29 mouse cellular contexts compared by ENCODE assay signal in the genomic region with DNA sequence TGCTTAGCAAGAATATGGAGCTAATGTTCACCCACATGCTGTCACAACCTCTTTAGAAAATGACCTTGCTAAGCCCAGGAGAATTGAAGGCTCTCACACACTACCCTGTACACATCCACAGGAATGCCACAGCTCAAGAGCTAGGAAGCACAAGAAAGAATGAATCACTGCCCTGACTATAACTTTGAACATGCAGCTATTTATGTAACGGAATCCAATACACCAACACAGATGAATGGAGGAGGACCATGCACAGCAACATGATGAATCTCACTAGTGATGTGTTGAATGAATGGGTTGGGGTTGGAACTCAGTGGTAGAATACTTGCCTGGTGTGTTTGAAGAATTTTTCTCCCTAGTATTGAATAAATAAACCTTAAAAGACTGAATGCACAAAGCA.
DNase-seq lines count a peak whose midpoint lies in the region; ATAC-seq lines count a peak whose summit lies in the region.
"Had no signal": no experiment of that assay in that cellular context is flagged by ENCODE, and none has a peak within 500 bp of the region (broad histone marks: within the 10 kb centered on the region; RNA-seq: fewer than 3 reads in every experiment).

No protein-coding gene starts in this region.

- H3K4me3 ChIP-seq in heart, embryonic 14.5 days (ENCODE audit: control insufficient read depth in 1 of 2, insufficient read depth in 1 of 2, low read depth in 1 of 2, low read length in 2 of 2), result no peak overlapping the region
- H3K4me3 ChIP-seq: hindbrain, embryonic 10.5 days; hindbrain, embryonic 13.5 days; intestine, embryonic 15.5 days had no signal

- no peak overlapping the region for H3K9ac ChIP-seq in heart, embryonic 14.5 days (ENCODE audit: low read length)
- H3K9ac ChIP-seq: forebrain, postnatal 0 days; hindbrain, embryonic 13.5 days; intestine, embryonic 15.5 days had no signal

- H3K27me3 ChIP-seq in heart, embryonic 14.5 days (ENCODE audit: control insufficient read depth, insufficient read depth, low read length), result no peaks in the 10 kb centered on the region
- H3K27me3 ChIP-seq: CH12.LX; hindbrain, embryonic 13.5 days; intestine, embryonic 15.5 days had no signal

- DNase-seq in frontal cortex, postnatal 10 days (ENCODE audit: low spot score in 2 of 2), result no peak
- DNase-seq in heart, adult 11 months, result no peak
- peak; percentile 75 for DNase-seq in 3T3-L1 (ENCODE audit: low read depth, low spot score)
- peak; percentile 68 for DNase-seq in brain, adult 2 months (ENCODE audit: low read depth, low spot score)
- DNase-seq in gastrocnemius, postnatal 14 days, result no peak
- DNase-seq in retina, postnatal 1 day, result no peak
- DNase-seq: adrenal gland, adult 8-10 months; adrenal gland, postnatal 25 days; B cell, adult 2 months; cerebellum, adult 18-20 months; cerebellum, adult 9-10 months; cerebellum, postnatal 14 days; forebrain, postnatal 0 days; gastrocnemius, postnatal 10 days; heart, adult 18-20 months; heart, postnatal 36 days; kidney, adult 11 months; kidney, adult 8-10 months had no signal

- intact Hi-C loops in gastrocnemius, postnatal 14 days (cut with DNase I; ENCODE audit: low total_unique reads), result no loop called here

- H3K4me1 ChIP-seq in heart, embryonic 14.5 days (ENCODE audit: control insufficient read depth in 2 of 2, insufficient read depth in 2 of 2, low read length in 2 of 2), result peaks cover 22 to 45% of the 10 kb centered on the region in 2 experiments

- WGBS in heart, embryonic 14.5 days, result 45% methylated on average over 1 of the region's 1 CpGs

- ATAC-seq in frontal cortex, adult (ENCODE audit: low TSS enrichment), result peak; percentile 50
- ATAC-seq in heart, embryonic 14.5 days (ENCODE audit: insufficient number of reproducible peaks, insufficient read depth, low FRiP score, low read depth), result no peak
- ATAC-seq: activated CD4-positive, CD25-positive, alpha-beta regulatory T cell, adult 4 months; forebrain, embryonic 14.5 days; forebrain, postnatal 0 days; hindbrain, embryonic 16.5 days; intestine, embryonic 15.5 days had no signal

- H3K36me3 ChIP-seq in heart, embryonic 14.5 days (ENCODE audit: control insufficient read depth, insufficient read depth, low read length), result no peaks in the 10 kb centered on the region
- H3K36me3 ChIP-seq: G1E; intestine, embryonic 15.5 days had no signal

- 0 out of 2 replicates have a peak, but pooled peaks cover 4% of the 10 kb centered on the region for H3K9me3 ChIP-seq in heart, embryonic 14.5 days (ENCODE audit: control insufficient read depth, low read length)
- H3K9me3 ChIP-seq: G1E; hindbrain, embryonic 10.5 days; hindbrain, embryonic 13.5 days; intestine, embryonic 15.5 days had no signal

- H3K4me2 ChIP-seq in heart, embryonic 14.5 days (ENCODE audit: low read length), result no peak overlapping the region
- H3K4me2 ChIP-seq: heart, embryonic 11.5 days; hindbrain, embryonic 13.5 days; intestine, embryonic 15.5 days had no signal

- peak overlapping the region; percentile 40 to 62; a peak in 1 of 4 replicates for H3K27ac ChIP-seq in heart, embryonic 14.5 days (replicated peaks in 1 of 2; ENCODE audit: control insufficient read depth in 1 of 2, insufficient read depth in 1 of 2, low read depth in 2 of 2, low read length in 2 of 2)
- H3K27ac ChIP-seq: hindbrain, embryonic 10.5 days; hindbrain, embryonic 13.5 days; intestine, embryonic 15.5 days had no signal

Comparison
In these comparisons a context has a peak if more than half of its experiments do, and no peak if none do; other contexts are left out.
1. DNase-seq: peak in 3T3-L1 (single experiment) and brain, adult 2 months (single experiment); none in frontal cortex, postnatal 10 days (0 of 2), heart, adult 11 months (single experiment), gastrocnemius, postnatal 14 days (single experiment) and retina, postnatal 1 day (single experiment).